Mouse (Mus musculus) CD8-positive naive resting alpha-beta T cell, adult 2 months (primary cell): ENCODE measurements at regions not wholly inside any gene's neighbourhood (a gene's known extent, or its start where the extent isn't known, plus 50 kb on each side); places are given as distances from the start of the nearest gene placed in this dataset.

ENCODE experiments used
- DNase-seq, 2 experiments: peaks; one replicate each; pipeline ENCODE4 v3.0.0; 2022; ENCODE audit warnings: low read depth in 2 of 2, low spot score in 2 of 2

- no peak for DNase-seq
Observed at GRCm38 (mm10) chr5:103374162-103374561, 50.8 kb upstream of the Ptpn13 start.

GRCm38 (mm10) chr5:103373089-103373488 is 51.9 kb upstream of the Ptpn13 start:
- DNase-seq = no peak

- DNase-seq = no peak
Observed at GRCm38 (mm10) chr5:103370456-103370855, 54.5 kb upstream of the Ptpn13 start.

- DNase-seq = no peak
Observed at GRCm38 (mm10) chr5:103368993-103369392, 56.0 kb upstream of the Ptpn13 start.

GRCm38 (mm10) chr5:103367201-103367671 is 57.8 kb upstream of the Ptpn13 start:
- DNase-seq = peak; percentile 31 to 33

- DNase-seq = no peak
Observed at GRCm38 (mm10) chr5:103365700-103366448, 59.1 kb upstream of the Ptpn13 start.

GRCm38 (mm10) chr5:103364791-103365699 is 59.9 kb upstream of the Ptpn13 start:
- DNase-seq = no peak

- peak; percentile 27 to 37 for DNase-seq
Observed at GRCm38 (mm10) chr5:103360775-103361247, 64.2 kb upstream of the Ptpn13 start.

- DNase-seq = peak; percentile 31 to 38
Observed at GRCm38 (mm10) chr5:103360360-103360759, 64.6 kb upstream of the Ptpn13 start.

- no peak for DNase-seq
Observed at GRCm38 (mm10) chr5:103357558-103357957, 67.4 kb upstream of the Ptpn13 start.

- DNase-seq = no peak
Observed at GRCm38 (mm10) chr5:103356500-103356899, 68.5 kb upstream of the Ptpn13 start.

GRCm38 (mm10) chr5:103355372-103356300 is 69.4 kb upstream of the Ptpn13 start:
- peak; percentile 46 to 47 for DNase-seq

GRCm38 (mm10) chr5:103343869-103344268 is 81.1 kb upstream of the Ptpn13 start:
- no peak for DNase-seq

- DNase-seq = no peak
Observed at GRCm38 (mm10) chr5:103341456-103341855, 83.5 kb upstream of the Ptpn13 start.

- no peak for DNase-seq
Observed at GRCm38 (mm10) chr5:103340626-103341025, 84.4 kb upstream of the Ptpn13 start.

- no peak for DNase-seq
Observed at GRCm38 (mm10) chr5:103336689-103337490, 88.1 kb upstream of the Ptpn13 start.

GRCm38 (mm10) chr5:103335916-103336688 is 88.9 kb upstream of the Ptpn13 start:
- DNase-seq = no peak

- no peak for DNase-seq
Observed at GRCm38 (mm10) chr5:103326412-103326811, 98.6 kb upstream of the Ptpn13 start.

GRCm38 (mm10) chr5:103320341-103320740 is 104.7 kb upstream of the Ptpn13 start:
- DNase-seq = no peak
